Mouse (Mus musculus) 416B (cell line): Measurements from ENCODE around the gene Urgcp.

ENCODE experiments used
- DNase-seq: peaks from one replicate; pipeline ENCODE4 v3.0.0; 2011; ENCODE audit warnings: low read depth

Gene Urgcp

DNA sequence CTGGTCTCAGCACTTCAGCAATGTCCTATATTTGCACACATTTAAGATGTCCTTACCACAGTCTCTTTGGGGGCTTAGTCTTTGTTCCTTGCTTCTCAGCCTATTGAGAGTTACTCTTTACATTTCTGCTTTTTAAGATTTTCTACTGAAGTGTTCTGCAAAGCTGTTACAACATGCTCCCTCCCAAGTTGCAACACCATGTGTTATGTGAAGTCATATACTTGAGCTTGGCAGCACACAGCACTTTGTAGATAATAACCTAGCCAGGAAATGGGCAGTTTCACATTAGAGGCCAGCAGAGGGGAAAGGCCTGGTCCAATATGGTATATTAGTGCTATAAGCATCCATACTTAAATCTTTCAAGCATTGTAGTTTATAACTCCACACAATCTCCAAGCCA lies 23.6 kb upstream of the Urgcp start:
- DNase-seq = peak; percentile 85

DNA sequence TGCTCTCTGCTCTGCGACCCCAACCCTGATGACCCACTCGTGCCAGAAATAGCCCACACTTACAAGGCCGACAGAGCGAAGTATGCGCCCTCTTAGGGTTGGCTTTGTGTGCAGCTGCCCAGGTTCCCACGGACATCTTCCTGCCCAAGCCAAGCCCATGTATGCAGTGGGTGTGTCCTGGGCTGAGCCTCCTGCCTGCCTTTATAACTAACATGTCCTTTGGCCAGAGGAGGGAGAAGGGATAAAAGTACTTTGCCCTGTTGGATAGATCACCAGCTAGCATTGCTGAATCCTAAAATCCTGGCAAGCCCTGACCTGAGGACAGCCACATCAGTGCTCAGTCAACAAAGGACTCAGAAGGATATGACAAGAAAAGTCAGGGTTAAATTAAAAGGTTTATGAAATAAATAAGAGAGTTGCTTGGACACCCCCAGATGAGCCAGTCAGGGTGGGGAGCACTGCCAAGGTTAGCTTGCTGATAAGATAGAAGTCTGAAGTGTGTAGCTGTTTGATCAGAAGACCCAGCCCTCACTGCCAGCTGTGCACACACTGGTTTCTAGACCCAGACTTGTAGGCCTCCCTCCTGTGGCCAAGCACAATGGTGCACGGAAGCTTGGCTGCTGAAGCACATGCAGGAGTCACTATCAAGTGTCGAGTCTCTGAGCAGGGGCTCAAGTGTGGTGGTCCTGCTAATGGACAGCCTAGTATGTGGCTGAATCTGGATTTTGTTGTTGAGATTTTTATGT lies 20.2 kb upstream of the Urgcp start:
- no peak for DNase-seq

DNA sequence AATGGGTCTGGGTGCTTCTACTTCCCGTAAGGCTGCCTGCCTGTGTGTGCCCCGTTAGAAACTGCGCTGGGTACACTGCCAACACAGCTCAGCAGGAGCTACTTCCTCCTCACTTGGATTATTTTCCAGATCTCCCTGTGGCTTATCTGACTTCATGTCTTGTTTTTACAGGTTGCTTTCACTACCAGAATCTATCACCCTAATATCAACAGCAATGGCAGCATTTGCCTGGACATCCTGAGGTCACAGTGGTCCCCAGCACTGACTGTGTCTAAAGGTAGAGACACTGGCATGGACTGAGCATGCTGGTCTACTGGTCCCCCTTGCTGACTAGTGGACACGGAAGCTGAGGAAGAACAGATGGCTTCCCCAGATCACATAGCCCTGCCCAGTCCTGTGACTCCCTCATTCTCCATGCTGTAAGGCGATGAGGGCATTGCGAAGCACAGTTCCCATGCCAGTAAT lies 17.9 kb upstream of the Urgcp start:
- DNase-seq = no peak

DNA sequence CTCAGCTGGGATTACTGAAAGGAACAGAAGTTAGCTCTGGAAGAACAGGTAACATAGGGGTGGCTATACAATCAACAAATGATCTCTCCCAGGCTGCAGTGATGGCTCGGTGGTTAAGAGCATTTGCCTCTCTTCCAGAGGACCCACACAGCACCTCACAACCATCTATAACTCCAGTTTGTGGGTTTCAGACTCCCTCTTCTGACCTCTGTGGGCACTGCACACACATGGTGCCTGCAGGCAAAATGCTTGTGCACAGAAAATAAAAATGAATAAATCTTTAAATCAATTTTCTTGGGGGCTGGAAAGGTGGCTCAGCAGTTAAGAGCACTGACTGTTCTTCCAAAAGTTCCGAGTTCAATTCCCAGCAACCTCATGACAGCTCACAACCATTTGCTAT lies 16.3 kb upstream of the Urgcp start:
- peak; percentile 55 for DNase-seq

DNA sequence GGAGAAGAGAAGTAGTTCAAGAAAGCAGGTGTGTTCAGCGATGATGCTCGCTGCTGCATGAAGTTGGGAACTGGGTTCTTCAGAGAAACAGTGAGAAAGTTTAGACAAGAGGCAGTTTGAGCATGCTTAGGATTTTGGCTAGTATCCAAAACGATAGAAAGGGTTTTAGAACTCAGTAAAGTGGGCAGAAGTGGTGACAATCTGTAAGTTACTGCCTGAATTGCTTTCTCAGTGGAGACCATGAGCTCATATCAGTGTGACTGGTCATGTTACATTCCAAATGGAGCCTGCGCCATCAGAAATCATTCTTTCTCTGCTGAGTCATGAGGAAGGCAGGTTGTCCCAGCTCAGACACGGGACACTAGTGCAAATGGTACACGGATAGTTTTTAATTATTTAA lies 3.8 kb upstream of the Urgcp start:
- no peak for DNase-seq

DNA sequence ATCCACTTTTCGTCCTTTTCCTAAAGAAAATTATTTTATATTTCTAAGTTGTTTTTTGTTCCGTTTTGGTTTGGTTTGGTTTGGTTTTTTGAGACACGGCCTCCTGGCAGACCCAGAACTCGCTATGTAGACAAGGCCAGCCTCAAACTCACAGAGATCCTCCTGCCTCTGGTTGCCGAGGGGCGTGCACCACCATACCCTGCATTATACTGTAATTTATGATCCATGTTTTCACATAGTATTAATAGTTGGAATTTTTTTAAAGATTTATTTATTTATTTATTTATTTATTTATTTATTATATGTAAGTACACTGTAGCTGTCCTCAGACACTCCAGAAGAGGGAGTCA lies 432 bp upstream of the Urgcp start:
- DNase-seq = no peak

DNA sequence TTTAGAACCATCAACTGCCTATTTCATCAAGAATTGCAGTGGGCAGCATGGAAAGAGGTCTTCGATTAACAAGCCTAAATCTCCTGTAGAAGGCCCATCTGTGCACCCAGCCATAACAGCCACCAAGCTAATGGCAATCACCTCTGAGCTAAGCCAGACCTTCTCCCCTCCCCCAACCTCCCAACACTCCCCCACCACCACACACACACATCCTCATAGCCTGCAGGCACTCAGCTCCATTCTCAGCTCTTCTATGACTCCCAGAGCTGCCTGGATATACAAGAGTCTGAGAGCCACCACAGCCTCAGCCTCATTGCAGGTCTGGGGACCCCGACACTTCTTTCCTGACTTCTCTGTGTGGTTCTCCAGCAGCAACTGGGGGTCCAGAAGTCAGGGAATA lies 8.4 kb downstream of the Urgcp start:
- no peak for DNase-seq

DNA sequence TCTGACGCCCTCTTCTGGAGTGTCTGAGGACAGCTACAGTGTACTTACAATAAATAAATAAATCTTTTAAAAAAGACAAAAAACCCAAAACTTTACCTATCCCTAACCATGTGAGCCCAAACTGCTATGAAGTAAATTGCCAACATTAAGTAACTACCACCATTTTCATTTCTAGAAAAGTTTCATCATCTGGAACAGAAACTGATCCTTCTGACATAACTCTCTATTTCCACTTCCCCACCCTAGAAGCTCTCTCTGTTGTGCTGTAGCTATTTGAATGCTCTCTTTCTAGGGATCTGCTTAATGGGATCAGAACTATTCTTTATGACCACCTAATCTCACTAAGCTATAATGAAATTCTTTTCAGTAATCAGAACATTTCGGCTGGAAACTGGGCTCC lies 17.2 kb downstream of the Urgcp start:
- DNase-seq = no peak

DNA sequence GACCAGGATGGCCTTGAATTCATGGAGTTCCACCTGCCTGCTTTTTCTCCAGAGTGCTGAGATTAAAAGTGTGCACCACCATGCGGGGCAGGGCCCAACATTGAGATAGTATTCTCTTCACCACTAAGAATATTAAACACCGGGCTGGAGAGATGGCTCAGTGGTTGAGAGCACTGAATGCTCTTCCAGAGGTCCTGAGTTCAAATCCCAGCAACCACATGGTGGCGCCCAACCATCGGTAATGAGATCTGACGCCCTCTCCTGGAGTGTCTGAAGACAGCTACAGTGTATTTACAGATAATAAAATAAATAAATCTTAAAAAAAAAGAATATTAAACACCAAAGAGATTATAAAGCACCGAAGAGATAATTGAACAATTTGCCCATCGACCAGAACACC lies 20.1 kb downstream of the Urgcp start:
- DNase-seq = peak; percentile 66

DNA sequence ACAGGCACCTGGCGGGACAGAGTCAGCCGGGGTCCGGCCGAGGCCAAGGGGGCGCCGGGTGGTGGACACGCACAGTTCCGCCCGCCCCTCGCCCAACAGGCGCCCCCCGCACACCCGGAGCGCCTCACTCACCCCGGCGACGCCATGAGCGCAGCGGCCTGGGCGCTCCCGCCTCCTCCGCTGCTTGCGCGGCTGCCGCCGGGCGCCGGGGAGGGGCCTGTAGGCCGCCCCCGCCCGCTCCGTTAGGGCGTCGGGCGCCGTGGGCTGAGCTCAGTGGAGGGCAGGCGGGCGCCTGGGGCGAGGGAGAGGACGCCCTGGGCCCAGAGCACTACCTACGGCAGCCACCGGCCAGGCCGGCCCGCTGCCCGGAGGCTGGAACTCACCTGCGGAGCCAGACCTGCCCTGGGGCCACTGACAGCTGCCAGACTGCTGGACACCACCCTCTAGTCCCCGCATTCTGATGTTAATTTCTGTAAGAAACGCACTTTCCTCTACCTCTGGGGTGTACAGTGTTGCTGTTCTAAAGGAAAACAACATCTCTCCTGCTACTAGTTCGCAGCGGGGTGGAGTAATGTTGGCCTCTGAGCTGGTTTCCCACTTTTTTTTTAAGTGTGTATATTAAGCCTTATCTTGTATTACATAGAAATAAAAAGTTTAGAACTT lies 21.1 kb downstream of the Urgcp start:
- peak; percentile 66 for DNase-seq

DNA sequence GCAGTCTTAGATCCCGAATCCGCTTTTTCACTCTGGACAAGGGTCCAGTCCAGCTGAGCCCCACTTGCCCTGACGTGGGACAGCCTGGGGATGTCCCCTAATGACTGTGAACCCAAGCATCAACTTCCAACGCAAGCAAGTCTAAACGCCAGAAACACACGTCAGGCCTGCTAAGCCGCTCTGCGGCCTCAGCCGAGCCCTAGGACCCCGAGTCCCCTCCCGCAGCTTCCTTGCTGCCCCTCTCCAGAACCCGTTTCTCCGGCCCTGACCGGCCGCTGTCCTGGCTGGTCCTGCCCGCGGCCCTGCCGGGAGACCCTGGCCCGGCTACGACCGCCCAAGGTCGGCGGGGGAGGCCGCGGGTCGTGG lies 21.6 kb downstream of the Urgcp start:
- peak; percentile 44 for DNase-seq

DNA sequence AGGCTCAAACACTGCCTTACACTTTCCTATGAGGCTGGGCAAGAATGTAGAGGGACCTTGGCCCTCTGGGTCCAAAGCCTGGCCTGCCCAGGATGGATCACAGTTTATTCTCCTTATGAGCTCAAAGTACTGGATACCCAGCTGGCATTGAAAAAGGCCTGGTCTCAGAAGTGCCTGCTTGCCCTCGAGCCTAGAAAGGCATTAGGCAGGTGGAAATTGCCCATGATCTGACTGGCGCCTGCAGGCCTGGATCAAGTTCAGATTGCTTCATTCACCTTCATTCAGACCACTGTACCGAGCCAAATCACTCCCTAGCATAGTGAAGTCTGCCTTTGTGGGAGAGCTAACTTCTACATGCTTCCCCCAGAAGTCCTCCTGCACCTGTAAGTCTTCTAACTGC lies 22.3 kb downstream of the Urgcp start:
- no peak for DNase-seq

DNA sequence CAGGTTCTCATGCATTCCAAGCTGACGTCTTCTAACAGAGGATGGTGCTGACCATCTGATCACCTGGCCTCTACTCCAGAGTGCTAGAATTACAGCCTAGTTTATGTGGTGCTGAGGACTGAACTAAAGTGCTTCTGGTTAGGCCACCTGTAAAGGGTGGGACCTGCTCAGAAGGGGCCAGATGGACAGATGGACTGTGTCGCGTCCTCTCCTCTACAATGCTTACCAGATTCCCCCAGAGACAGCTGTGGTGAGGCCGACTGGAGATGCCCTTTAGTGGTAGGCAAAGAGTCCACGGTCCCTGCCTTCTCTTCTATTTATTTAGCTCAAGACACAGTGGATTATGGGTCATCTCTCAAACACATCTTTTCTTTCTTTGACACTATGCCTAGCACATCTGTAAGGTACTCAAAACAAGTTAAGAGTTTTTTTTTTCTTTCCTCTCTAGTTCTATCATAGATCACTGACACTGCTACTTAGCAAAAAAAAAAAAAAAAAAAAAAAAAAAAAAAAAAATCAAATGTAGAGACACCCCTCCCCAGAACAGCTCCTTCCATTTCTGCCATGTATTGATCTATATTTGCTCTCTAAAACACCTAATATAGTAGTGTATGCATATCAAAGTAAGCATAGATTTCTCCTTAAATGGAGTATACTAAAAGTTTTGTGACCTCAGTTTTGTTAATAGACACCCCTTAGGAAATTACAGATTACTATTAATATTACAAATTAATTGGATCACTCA lies 23.1 kb downstream of the Urgcp start:
- DNase-seq = no peak

DNA sequence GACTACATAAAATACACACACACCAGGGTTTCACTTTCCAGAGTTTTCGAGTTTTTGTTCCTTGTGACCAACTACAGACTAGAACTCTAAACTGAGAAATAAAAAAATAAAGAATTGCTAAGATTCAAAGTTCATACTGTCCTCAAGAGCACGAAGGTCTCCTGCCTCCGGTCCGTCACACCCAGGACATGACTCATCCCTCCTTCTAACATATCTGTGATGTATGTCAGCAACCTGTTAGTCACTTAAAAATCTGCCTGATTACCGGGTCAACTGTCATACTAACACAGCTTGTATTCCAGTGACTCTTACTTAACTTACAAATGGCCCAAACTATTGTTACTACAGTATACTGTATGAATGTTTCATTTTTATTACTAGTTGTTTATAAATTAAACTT lies 25.0 kb downstream of the Urgcp start:
- peak; percentile 82 for DNase-seq

DNA sequence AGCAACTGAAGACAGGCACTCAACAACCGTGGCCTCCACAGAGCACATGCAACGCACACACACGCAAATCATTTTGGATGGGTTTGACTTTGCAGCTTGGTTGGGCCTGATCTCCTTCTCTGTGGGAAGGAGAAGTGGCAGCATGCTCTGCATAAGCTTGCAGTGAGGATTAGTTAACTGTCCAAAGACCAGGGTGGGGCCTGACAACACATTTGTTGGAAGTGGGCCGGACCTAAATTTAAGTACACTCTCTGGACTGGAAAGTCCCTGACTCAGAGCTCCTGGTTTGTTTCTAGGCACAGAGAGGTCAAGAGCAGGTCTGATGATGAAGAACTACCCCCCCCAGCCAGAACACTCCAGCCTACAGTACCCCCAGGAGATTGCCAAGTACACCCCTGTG lies 27.9 kb downstream of the Urgcp start:
- no peak for DNase-seq

DNA sequence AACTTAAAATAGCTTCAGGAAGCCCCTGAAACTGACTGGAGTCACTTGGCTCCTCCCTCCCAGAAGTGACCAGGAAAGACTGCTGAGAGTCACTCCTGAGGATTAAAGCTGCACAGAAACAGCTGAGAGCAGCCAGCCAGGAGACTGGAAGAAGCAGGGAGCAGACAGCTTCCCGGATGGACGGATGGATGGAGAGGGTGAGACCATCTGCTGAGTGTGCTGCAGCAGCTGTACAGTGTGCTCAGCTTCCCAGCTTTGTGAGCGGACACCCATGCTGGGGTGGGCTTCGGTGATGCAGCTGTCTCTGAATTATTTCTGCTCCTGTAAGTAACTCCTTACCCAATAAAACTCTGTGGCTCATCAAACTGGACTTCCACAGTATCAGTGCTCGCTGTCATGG lies 29.8 kb downstream of the Urgcp start:
- DNase-seq = no peak

DNA sequence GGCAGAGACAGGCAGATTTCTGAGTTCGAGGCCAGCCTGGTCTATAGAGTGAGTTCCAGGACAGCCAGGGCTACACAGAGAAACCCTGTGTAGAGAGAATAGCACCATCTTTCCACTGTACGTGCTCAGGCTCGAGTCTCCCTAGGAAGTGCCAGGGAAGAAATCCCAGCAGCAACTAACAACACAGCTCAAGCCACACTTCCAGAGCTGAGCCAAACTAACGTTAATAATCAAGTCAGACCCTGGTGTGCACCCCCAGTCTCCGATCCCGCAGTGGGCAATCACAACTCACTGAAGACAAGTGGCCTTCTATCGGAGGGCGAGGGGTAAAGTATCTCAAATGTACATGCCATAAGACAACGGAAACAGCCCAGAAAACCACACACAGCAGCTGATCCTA lies 32.6 kb downstream of the Urgcp start:
- DNase-seq = no peak

DNA sequence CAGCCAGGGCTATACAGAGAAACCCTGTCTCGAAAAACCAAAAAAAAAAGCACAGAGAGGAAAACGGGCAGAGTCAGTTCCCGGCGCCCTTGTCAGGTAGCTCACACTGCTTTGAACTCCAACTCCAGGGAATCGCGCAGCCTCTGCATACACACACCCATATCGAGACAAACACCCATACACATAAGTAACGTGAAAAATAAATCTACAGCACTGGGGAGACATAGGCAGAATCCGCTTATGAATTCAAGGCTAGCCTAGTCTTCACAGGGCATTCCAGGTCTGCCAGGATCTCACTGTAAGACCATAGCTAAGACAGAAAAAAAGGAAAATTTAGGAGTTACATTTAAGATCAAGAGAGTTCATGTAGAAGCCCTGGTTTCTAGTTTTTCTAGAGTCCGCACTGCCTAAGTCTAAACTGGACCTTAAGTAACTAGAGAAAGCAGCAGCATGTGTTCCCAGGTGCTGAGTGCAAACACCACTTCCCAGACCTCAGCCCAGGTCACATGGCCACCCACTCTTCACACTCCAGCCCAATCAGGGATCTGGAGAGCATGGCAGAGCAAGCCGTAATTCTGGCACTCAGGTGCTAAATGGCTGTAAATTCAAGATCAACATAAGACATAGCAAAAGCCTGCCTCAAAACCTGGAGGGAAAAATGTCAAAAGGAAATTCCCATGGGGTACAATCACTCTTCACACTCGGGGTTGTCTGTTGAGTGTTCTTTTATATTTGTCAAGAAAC lies 43.4 kb downstream of the Urgcp start:
- DNase-seq = no peak

DNA sequence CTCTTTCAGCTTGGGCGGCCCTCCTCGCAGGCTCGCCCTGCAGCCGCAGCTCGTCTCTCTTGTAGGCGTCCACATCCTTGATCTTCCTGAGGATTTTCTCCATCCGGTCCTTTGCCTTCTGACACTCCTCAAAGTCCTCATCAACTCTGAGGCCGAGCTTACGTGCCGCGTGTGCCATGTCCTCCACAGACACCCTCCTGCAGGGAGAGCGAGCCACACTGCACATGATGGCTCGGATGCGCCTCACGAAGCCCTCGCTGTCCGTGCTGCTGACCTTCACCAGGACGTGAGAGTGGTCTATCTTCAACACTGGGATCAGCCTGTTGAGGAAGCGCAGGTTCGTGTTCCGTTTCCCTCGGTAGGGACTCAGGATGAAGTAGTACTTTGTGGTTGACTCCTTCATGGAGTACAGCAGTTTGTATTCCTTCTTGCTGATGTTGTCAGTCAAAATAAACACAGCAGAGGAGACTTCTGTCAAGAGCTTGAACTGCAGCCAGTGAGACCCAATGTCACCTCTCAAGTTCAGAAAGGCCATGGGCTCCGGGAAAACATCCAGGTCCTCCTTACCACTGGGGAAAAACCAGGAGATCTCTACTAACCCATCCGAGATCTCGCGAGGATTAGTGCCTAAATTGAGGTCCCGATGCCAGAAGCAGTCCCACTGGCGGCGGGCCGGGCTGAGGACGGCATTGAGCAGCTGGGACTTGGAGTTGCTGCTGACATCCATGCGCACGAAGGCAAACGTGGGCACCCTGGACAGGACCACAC lies 45.1 kb downstream of the Urgcp start:
- DNase-seq = no peak

DNA sequence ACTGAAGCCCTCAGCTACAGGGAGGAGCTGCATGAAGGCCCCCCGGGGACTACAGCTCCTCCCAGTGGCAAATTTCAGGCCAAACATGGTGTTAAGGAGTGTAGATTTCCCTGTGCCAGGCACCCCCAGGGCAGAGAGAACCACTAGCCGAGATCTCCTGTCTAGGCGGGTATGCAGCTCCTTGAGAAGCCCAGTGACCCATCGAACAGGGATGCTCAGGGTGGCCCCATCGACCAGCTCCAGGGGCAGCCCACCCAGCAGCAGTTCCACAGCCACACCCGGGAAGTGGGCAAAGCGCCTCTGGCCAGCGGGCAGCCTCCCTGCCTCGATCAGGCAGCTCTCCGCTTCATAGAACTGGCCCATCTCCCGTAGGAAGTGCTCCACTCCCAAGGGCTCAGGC lies 45.9 kb downstream of the Urgcp start:
- no peak for DNase-seq

DNA sequence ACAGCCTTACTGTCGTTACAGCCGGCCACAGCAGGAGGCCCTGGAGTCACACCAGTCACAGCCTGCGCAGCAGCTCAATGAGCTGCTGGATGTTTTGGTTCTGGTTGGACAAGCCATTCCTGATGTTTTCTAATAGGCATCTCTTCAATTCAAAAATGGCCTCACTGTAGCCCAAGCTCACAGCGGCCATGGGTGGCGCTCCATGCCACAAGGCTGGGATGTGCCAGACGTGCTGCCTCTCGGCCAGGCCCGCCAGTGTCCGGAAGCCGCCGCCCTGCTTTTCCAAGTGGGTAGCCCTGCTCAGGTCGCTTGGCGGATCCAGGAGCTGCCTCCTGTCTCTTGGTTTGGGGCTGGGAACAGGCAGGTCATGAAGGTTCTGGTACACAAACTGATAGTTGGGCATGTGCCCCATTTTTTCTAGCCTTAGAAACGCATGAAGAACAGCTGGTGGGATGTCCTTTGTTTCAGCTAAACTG lies 46.5 kb downstream of the Urgcp start, which contains the start of gene Mrps24:
Mrps24 (minus strand) TSS at position 51 of the 476 bp plus-strand sequence.
- no peak for DNase-seq

DNA sequence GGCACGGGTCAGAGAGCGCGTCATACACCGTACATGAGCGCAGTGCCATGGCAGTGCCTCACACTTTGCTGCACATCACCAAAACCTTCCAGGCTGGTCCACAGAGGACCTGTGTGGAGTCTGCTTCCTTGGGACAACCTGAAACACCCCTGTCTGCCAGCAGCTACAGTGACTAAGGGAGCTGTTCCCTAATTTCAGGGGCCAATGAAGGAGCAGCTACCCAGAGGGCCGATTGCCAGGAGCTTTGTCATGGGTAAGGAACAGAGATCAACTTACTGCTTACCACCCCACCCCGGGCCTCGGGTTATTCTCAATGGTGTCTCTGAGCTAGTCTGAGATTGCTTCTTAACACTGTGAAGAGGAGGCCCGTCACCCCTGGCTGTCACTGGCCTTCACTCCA lies 47.0 kb downstream of the Urgcp start:
- no peak for DNase-seq
